Mouse (Mus musculus) heart, postnatal 14 days (tissue): ENCODE measurements at regions not wholly inside any gene's neighbourhood (a gene's known extent, or its start where the extent isn't known, plus 50 kb on each side); places are given as distances from the start of the nearest gene placed in this dataset.

ENCODE experiments used
- DNase-seq, 2 experiments: peaks; one replicate each; pipeline ENCODE4 v3.0.0; 2021 to 2022
- intact Hi-C: fragments of 180-260 bp; cut with DNase I; formaldehyde crosslinking; loops from one replicate; pipeline ENCODE4 v1.15.1; 2025

GRCm38 (mm10) chr3:121902246-121902645, 50.1 kb upstream of the Arhgap29 start:
- intact Hi-C loops = no loop called here
- DNase-seq = no peak

GRCm38 (mm10) chr3:121900429-121900844, 51.9 kb upstream of the Arhgap29 start:
- DNase-seq = no peak
- intact Hi-C loops = no loop called here

- no peak for DNase-seq
- intact Hi-C loops = no loop called here
Observed at GRCm38 (mm10) chr3:121897821-121898574, 54.3 kb upstream of the Arhgap29 start.

GRCm38 (mm10) chr3:121893606-121894005, 58.7 kb upstream of the Arhgap29 start:
- intact Hi-C loops = no loop called here
- DNase-seq = no peak

GRCm38 (mm10) chr3:121892675-121893074, 59.7 kb upstream of the Arhgap29 start:
- DNase-seq = no peak
- intact Hi-C loops = no loop called here

GRCm38 (mm10) chr3:121891338-121891737, 61.0 kb upstream of the Arhgap29 start:
- DNase-seq = peak in 1 of 2 experiments; percentile 34
- intact Hi-C loops = loop anchor here (2.0 kb wide), 1 partner anchor 63 kb away; no protein-coding TSS in a partner anchor

GRCm38 (mm10) chr3:121890563-121890962, 61.8 kb upstream of the Arhgap29 start:
- intact Hi-C loops = loop anchor here (1.0 to 2.0 kb wide), 2 partner anchors 25 to 64 kb away; no protein-coding TSS in a partner anchor
- peak in 1 of 2 experiments; percentile 39 for DNase-seq

GRCm38 (mm10) chr3:121886870-121887605, 65.3 kb upstream of the Arhgap29 start:
- intact Hi-C loops = loop anchor here (5.0 to 10.0 kb wide), 4 partner anchors 80 to 580 kb away; partner anchors contain the start of genes Bcar3 and Dnttip2
- DNase-seq = no peak

GRCm38 (mm10) chr3:121886309-121886708, 66.0 kb upstream of the Arhgap29 start:
- no peak for DNase-seq
- intact Hi-C loops = loop anchor here (5.0 to 10.0 kb wide), 4 partner anchors 81 to 581 kb away; partner anchors contain the start of genes Bcar3 and Dnttip2

- intact Hi-C loops = loop anchor here (1.0 to 10.0 kb wide), 8 partner anchors 82 to 754 kb away; partner anchors contain the start of genes Bcar3 and Dnttip2
- DNase-seq = no peak
Observed at GRCm38 (mm10) chr3:121885265-121886178, 66.8 kb upstream of the Arhgap29 start.

GRCm38 (mm10) chr3:121884328-121885248, 67.8 kb upstream of the Arhgap29 start:
- DNase-seq = peak; percentile 83 to 92
- intact Hi-C loops = loop anchor here (1.0 to 10.0 kb wide), 8 partner anchors 83 to 755 kb away; partner anchors contain the start of genes Bcar3 and Dnttip2

- intact Hi-C loops = loop anchor here (10.0 kb wide), 1 partner anchor 394 kb away; the partner anchor contains the start of gene Dnttip2
- DNase-seq = no peak
Observed at GRCm38 (mm10) chr3:121880355-121880754, 65.3 kb upstream of the Abcd3 start.

- no peak for DNase-seq
- intact Hi-C loops = loop anchor here (10.0 kb wide), 1 partner anchor 340 kb away; the partner anchor contains the start of gene Slc44a3
Observed at GRCm38 (mm10) chr3:121875072-121875471, 60.0 kb upstream of the Abcd3 start.

- intact Hi-C loops = loop anchor here (10.0 kb wide), 1 partner anchor 340 kb away; the partner anchor contains the start of gene Slc44a3
- no peak for DNase-seq
Observed at GRCm38 (mm10) chr3:121874576-121874975, 59.5 kb upstream of the Abcd3 start.

GRCm38 (mm10) chr3:121873572-121873971, 58.5 kb upstream of the Abcd3 start:
- DNase-seq = no peak
- intact Hi-C loops = loop anchor here (10.0 kb wide), 1 partner anchor 339 kb away; the partner anchor contains the start of gene Slc44a3

GRCm38 (mm10) chr3:121872685-121873084, 57.6 kb upstream of the Abcd3 start:
- intact Hi-C loops = loop anchor here (10.0 kb wide), 1 partner anchor 338 kb away; the partner anchor contains the start of gene Slc44a3
- no peak for DNase-seq

GRCm38 (mm10) chr3:121871795-121872194, 56.7 kb upstream of the Abcd3 start:
- DNase-seq = no peak
- intact Hi-C loops = loop anchor here (10.0 kb wide), 1 partner anchor 337 kb away; the partner anchor contains the start of gene Slc44a3

- no peak for DNase-seq
- intact Hi-C loops = loop anchor here (10.0 kb wide), 1 partner anchor 336 kb away; the partner anchor contains the start of gene Slc44a3
Observed at GRCm38 (mm10) chr3:121870726-121871125, 55.6 kb upstream of the Abcd3 start.
